Comparison of ENCODE assay signal across 10 mouse cellular contexts in genomic region chr5:139449161-139449791, GRCm38 (mm10). TPM values are rescaled to one million over a fixed set of nuclear protein-coding genes. Genes with fewer than 3 reads are reported as not detected.
DNase-seq lines count a peak whose midpoint lies in the region; ATAC-seq lines count a peak whose summit lies in the region.
"Had no signal": no experiment of that assay in that cellular context is flagged by ENCODE, and none has a peak within 500 bp of the region (broad histone marks: within the 10 kb centered on the region; RNA-seq: fewer than 3 reads in every experiment).

No protein-coding gene starts in this region.

- no peak overlapping the region for H3K4me2 ChIP-seq in hindbrain, embryonic 16.5 days (ENCODE audit: low read length)

- 0 out of 2 replicates have a peak, but pooled peaks have one; percentile 50 for ATAC-seq in hindbrain, embryonic 16.5 days

- H3K4me3 ChIP-seq in hindbrain, embryonic 16.5 days (ENCODE audit: low read length): no peak overlapping the region
- H3K4me3 ChIP-seq: erythroblast, embryonic 14.5 days had no signal

- no peaks in the 10 kb centered on the region for H3K9me3 ChIP-seq in hindbrain, embryonic 16.5 days (ENCODE audit: control insufficient read depth, low read length)

- H3K9ac ChIP-seq in hindbrain, embryonic 16.5 days (ENCODE audit: low read depth, low read length): peak overlapping the region; percentile 12; the same call in 1 of the 2 replicates

- DNase-seq in heart, adult 11 months: peak; percentile 94
- DNase-seq in heart, adult 8-10 months (ENCODE audit: low spot score): no peak
- peak; percentile 34 for DNase-seq in cerebellum, adult 8-10 months
- DNase-seq in lung, postnatal 25 days (ENCODE audit: low spot score): peak; percentile 32
- peak; percentile 11 to 35 for DNase-seq in thymus, adult 18-20 months
- no peak for DNase-seq in left cerebral cortex, adult 18-20 months (ENCODE audit: low spot score in 2 of 2)
- DNase-seq in urinary bladder, postnatal 10 days (ENCODE audit: low spot score): no peak

- H3K27me3 ChIP-seq in hindbrain, embryonic 16.5 days (replicated peaks; ENCODE audit: control insufficient read depth, insufficient read depth, low read length): no peaks in the 10 kb centered on the region
- H3K27me3 ChIP-seq: CH12.LX had no signal

- peaks cover 11% of the 10 kb centered on the region for H3K4me1 ChIP-seq in hindbrain, embryonic 16.5 days (ENCODE audit: control insufficient read depth, insufficient read depth, low read depth, low read length)

- 41% methylated on average over 5 of the region's 5 CpGs for WGBS in hindbrain, embryonic 16.5 days

- H3K27ac ChIP-seq in hindbrain, embryonic 16.5 days (ENCODE audit: low read depth, low read length): peak overlapping the region; percentile 57

- no peaks in the 10 kb centered on the region for H3K36me3 ChIP-seq in hindbrain, embryonic 16.5 days (ENCODE audit: control insufficient read depth, insufficient read depth, low read length)

RNA-seq across cellular contexts. Expression of gene 3110082I17Rik, which starts 11.1 kb away (rescaled TPM):
- 1 to 10 TPM; 5.4 to 8.7 (median 6.8) TPM for total RNA-seq in heart, adult 8-10 months (2022)
- 18.4 and 20.3 TPM in 2 replicates for polyA plus RNA-seq in hindbrain, embryonic 16.5 days (2015; fragmentation: Nextera tagmentation; extraction: Ambion mirVana)
- 10 to 100 TPM; 14.1 to 14.6 TPM for total RNA-seq in left cerebral cortex, adult 18-20 months (2021)

RNA-seq across cellular contexts. Expression of gene Gper1, which starts 26.3 kb away (rescaled TPM):
- 1 to 10 TPM; 1.1 to 1.6 (median 1.3) TPM for total RNA-seq in heart, adult 8-10 months (2022)
- 7.8 and 9.4 TPM in 2 replicates for polyA plus RNA-seq in hindbrain, embryonic 16.5 days (2015; fragmentation: Nextera tagmentation; extraction: Ambion mirVana)
- total RNA-seq in left cerebral cortex, adult 18-20 months (2021): 1 to 10 TPM; 2.8 to 3.0 TPM
- polyA plus RNA-seq: erythroblast, embryonic 14.5 days had no signal

RNA-seq across cellular contexts. Expression of gene Zfand2a, which starts 35.1 kb away (rescaled TPM):
- total RNA-seq in heart, adult 8-10 months (2022): 10 to 100 TPM; 16.2 to 18.2 (median 17.3) TPM
- 24.5 and 29.3 TPM in 2 replicates for polyA plus RNA-seq in hindbrain, embryonic 16.5 days (2015; fragmentation: Nextera tagmentation; extraction: Ambion mirVana)
- total RNA-seq in left cerebral cortex, adult 18-20 months (2021): 10 to 100 TPM; 54.6 to 57.6 TPM

RNA-seq across cellular contexts. Expression of gene C130050O18Rik, which starts 44.2 kb away (rescaled TPM):
- 1 to 10 TPM in 1 of 4 experiments, under 1 TPM in 3; 0.49 to 1.2 (median 0.72) TPM for total RNA-seq in heart, adult 8-10 months (2022)
- polyA plus RNA-seq in hindbrain, embryonic 16.5 days (2015; fragmentation: Nextera tagmentation; extraction: Ambion mirVana): 0.26 and 0.64 TPM in 2 replicates
- total RNA-seq in left cerebral cortex, adult 18-20 months (2021): under 1 TPM in 1 of 2 experiments, not detected in 1; 0.33 TPM
- total RNA-seq: CH12.LX had no signal
- polyA plus RNA-seq: erythroblast, embryonic 14.5 days had no signal

Comparison
In these comparisons a context has a peak if more than half of its experiments do, and no peak if none do; other contexts are left out.
1. DNase-seq: peak in heart, adult 11 months (single experiment), cerebellum, adult 8-10 months (single experiment), lung, postnatal 25 days (single experiment) and thymus, adult 18-20 months (2 of 2); none in heart, adult 8-10 months (single experiment), left cerebral cortex, adult 18-20 months (0 of 2) and urinary bladder, postnatal 10 days (single experiment).